Mouse (Mus musculus): ENCODE measurements at regions not wholly inside any gene's neighbourhood (a gene's known extent, or its start where the extent isn't known, plus 50 kb on each side); places are given as distances from the start of the nearest gene placed in this dataset.

DNA sequence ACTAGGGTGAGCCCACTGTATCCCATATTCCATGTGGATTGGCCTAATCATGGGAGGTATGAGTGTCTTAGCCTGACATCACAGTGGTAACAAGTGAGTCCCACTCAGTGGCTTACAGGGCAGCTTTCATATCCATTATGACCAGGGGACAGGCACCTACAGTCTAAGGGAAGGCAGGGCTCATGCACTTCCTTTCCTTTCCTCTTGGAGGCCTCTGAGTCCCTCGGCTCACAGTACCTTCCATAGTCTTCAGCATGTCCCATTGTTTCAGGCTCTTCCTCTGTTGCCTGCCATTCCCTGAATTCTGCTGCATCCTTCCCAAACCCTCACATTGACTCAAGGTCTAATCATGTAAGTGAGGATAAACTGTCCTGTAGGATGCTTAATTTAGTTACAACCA lies 258.3 kb upstream of the Id2 start:
- Histone ChIP-seq H3K27me3 (ENCODE audit: control insufficient read depth, insufficient read depth, low read length) (no peaks in the 10 kb centered on the region), H3K4me3 (ENCODE audit: low read depth, low read length) (no peak overlapping the region), H3K36me3 (ENCODE audit: control insufficient read depth, insufficient read depth, low read length) (no peaks in the 10 kb centered on the region), H3K27ac (ENCODE audit: low read depth, low read length) (no peak overlapping the region), H3K9me3 (ENCODE audit: control insufficient read depth, low read length) (no peaks in the 10 kb centered on the region), H3K4me2 (ENCODE audit: low read depth, low read length) (no peak overlapping the region), H3K9ac (replicated peaks; ENCODE audit: low read depth, low read length) (no peak overlapping the region), H3K4me1 (ENCODE audit: control insufficient read depth, insufficient read depth, low read length) (no peaks in the 10 kb centered on the region)
- ATAC-seq (ENCODE audit: low read depth): no peak
- 86% methylated on average over 1 of the region's 1 CpGs for WGBS

DNA sequence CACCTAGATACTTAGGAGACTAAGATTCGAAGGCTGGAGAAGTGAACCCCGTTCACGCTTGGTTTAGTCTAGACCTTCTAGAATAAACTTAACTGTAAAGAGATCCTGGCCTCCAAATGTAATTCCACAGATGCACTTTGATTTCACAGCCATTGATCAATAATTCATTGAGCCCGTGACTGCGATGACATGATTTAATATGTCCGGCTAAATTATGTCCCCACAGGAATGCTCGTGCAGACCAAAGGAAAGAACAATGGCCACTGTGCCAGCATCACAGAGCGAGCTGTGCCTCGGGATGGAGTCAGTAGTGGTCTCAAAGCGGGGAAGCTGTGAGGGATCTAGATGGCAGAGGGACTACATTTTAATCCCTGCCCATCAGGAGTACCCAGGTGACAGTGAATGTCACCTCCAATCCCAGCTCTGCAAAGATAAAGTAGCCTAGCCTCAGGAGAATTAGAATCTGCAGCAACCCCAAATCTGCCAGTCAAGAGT lies 256.5 kb upstream of the Id2 start:
- WGBS: 46% methylated on average over 10 of the region's 10 CpGs
- no peaks in the 10 kb centered on the region for H3K36me3 ChIP-seq (ENCODE audit: control insufficient read depth, insufficient read depth, low read length)
- no peak overlapping the region for H3K4me2 ChIP-seq (ENCODE audit: low read depth, low read length)
- H3K27ac ChIP-seq (ENCODE audit: low read depth, low read length): no peak overlapping the region
- no peak overlapping the region for H3K9ac ChIP-seq (replicated peaks; ENCODE audit: low read depth, low read length)
- H3K4me1 ChIP-seq (ENCODE audit: control insufficient read depth, insufficient read depth, low read length): no peaks in the 10 kb centered on the region
- H3K27me3 ChIP-seq (ENCODE audit: control insufficient read depth, insufficient read depth, low read length): no peaks in the 10 kb centered on the region
- no peak overlapping the region for H3K4me3 ChIP-seq (ENCODE audit: low read depth, low read length)
- no peaks in the 10 kb centered on the region for H3K9me3 ChIP-seq (ENCODE audit: control insufficient read depth, low read length)
- ATAC-seq (ENCODE audit: low read depth): no peak

DNA sequence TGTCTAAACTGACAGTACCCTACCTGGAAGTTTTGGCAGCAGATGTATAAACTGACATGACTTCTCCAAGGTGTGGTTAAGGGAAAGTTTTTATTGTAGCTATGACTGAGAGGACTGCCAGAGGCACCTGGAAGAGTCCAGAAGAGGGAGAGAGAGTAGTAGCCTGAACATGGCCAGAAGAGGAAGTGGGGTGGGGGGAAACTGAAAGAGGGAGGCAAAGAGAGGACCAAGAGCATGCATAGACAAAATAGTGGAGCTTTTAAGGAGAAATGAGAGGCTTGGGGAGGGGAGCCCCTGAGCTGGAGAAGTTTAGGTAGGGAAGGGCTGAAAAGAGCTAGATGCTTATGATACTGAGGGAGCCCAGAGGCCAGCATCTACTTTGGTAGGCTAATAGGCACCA lies 255.2 kb upstream of the Id2 start:
- Histone ChIP-seq H3K36me3 (ENCODE audit: control insufficient read depth, insufficient read depth, low read length) (no peaks in the 10 kb centered on the region), H3K9me3 (ENCODE audit: control insufficient read depth, low read length) (no peaks in the 10 kb centered on the region), H3K9ac (replicated peaks; ENCODE audit: low read depth, low read length) (no peak overlapping the region), H3K4me1 (ENCODE audit: control insufficient read depth, insufficient read depth, low read length) (no peaks in the 10 kb centered on the region), H3K4me2 (ENCODE audit: low read depth, low read length) (no peak overlapping the region), H3K27ac (ENCODE audit: low read depth, low read length) (no peak overlapping the region), H3K4me3 (ENCODE audit: low read depth, low read length) (no peak overlapping the region), H3K27me3 (ENCODE audit: control insufficient read depth, insufficient read depth, low read length) (no peaks in the 10 kb centered on the region)
- no peak for ATAC-seq (ENCODE audit: low read depth)

DNA sequence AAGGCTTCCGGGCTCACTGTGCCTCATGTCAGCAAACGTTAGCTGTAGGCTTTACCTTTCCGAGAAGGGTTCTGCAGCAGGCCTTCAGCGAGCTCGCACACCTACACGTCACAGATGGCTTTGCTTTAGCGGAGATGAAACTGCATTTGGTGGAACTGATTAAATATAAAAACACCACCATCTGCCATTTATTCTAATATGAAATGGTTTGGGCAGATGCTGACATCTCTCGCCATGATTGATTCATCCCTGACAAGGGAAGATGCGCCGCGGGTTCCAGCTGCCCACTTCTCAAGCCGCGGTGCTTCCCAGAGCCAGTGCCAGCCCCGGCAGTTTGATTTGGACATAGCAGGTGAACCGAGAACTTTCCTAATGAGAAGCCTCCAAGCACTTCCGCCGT lies 247.4 kb upstream of the Id2 start:
- no peak overlapping the region for H3K4me3 ChIP-seq (ENCODE audit: low read depth, low read length)
- ATAC-seq (ENCODE audit: low read depth): no peak
- H3K4me1 ChIP-seq (ENCODE audit: control insufficient read depth, insufficient read depth, low read length): no peaks in the 10 kb centered on the region
- H3K9ac ChIP-seq (replicated peaks; ENCODE audit: low read depth, low read length): no peak overlapping the region
- WGBS: 56% methylated on average over 17 of the region's 17 CpGs
- no peak overlapping the region for H3K4me2 ChIP-seq (ENCODE audit: low read depth, low read length)
- no peaks in the 10 kb centered on the region for H3K36me3 ChIP-seq (ENCODE audit: control insufficient read depth, insufficient read depth, low read length)
- no peaks in the 10 kb centered on the region for H3K9me3 ChIP-seq (ENCODE audit: control insufficient read depth, low read length)
- no peak overlapping the region for H3K27ac ChIP-seq (ENCODE audit: low read depth, low read length)
- no peaks in the 10 kb centered on the region for H3K27me3 ChIP-seq (ENCODE audit: control insufficient read depth, insufficient read depth, low read length)

DNA sequence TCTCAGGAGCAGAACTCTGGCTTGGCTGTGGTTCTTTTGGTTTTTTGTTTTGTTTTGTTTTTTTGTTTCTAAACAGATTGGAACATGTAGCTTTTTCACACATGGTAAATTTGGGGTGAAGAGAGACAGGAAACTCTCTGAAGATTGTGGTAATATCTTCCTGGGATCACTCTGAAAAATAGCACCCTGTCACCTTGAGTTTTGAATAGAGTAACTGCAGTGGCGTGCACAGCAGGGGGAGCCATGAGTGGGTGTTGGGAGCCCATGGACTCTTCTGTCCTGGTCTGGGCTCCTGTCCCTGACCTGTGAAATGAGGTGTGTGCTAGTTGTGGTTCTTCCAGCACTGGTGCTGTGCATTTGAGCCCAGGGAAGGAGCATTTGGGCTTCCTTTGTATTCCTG lies 241.8 kb upstream of the Id2 start:
- H3K36me3 ChIP-seq (ENCODE audit: control insufficient read depth, insufficient read depth, low read length): no peaks in the 10 kb centered on the region
- H3K27me3 ChIP-seq (ENCODE audit: control insufficient read depth, insufficient read depth, low read length): no peaks in the 10 kb centered on the region
- H3K4me2 ChIP-seq (ENCODE audit: low read depth, low read length): no peak overlapping the region
- WGBS: 79% methylated on average over 1 of the region's 1 CpGs
- no peak for ATAC-seq (ENCODE audit: low read depth)
- H3K4me1 ChIP-seq (ENCODE audit: control insufficient read depth, insufficient read depth, low read length): no peaks in the 10 kb centered on the region
- no peak overlapping the region for H3K27ac ChIP-seq (ENCODE audit: low read depth, low read length)
- no peak overlapping the region for H3K9ac ChIP-seq (replicated peaks; ENCODE audit: low read depth, low read length)
- H3K4me3 ChIP-seq (ENCODE audit: low read depth, low read length): no peak overlapping the region
- H3K9me3 ChIP-seq (ENCODE audit: control insufficient read depth, low read length): no peaks in the 10 kb centered on the region

DNA sequence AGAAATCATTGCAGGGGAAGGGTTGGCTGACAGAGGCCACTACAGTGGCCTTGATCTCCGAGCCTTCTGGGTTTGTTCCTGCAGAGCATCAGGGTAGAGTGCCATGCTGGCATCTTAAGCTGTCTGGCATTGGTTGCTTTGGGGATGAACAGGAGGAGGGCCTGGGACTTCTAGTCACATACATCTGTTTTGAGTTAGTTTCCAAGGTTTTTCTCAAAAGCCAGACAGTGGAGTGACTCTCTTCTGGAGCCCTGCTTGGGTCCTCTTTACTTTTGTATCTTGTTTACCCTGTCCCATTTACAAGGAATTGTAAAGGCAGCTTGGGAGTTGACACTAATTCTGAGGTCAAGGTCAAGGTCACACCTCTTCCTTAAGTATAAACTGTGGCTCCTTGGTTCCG lies 239.0 kb upstream of the Id2 start:
- Histone ChIP-seq H3K4me2 (ENCODE audit: low read depth, low read length) (no peak overlapping the region), H3K27me3 (ENCODE audit: control insufficient read depth, insufficient read depth, low read length) (no peaks in the 10 kb centered on the region), H3K36me3 (ENCODE audit: control insufficient read depth, insufficient read depth, low read length) (no peaks in the 10 kb centered on the region), H3K9me3 (ENCODE audit: control insufficient read depth, low read length) (no peaks in the 10 kb centered on the region), H3K4me1 (ENCODE audit: control insufficient read depth, insufficient read depth, low read length) (no peaks in the 10 kb centered on the region; the same call in 1 of the 2 replicates), H3K4me3 (ENCODE audit: low read depth, low read length) (no peak overlapping the region), H3K27ac (ENCODE audit: low read depth, low read length) (no peak overlapping the region), H3K9ac (replicated peaks; ENCODE audit: low read depth, low read length) (no peak overlapping the region)
- ATAC-seq (ENCODE audit: low read depth): no peak
- 83% methylated on average over 2 of the region's 2 CpGs for WGBS

DNA sequence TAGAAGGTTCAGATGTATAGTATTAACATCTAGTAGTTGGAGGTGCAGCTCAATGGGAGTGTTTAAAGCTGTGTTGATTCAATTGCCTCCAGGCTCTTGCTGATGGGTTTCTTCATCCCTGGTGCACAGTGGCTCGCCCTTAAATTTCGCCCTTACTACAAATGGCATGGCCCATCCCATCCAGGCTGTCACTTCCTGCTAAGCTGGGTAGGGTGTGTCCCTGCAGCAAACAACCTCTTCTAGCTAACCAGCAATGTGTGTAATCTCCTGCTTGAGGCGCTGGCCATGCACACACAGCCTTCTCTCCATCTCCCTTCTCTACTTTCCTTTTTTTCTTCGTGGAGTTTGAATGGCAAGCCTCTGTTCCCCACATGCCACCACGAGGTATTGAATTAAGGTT lies 238.1 kb upstream of the Id2 start:
- Histone ChIP-seq H3K9ac (replicated peaks; ENCODE audit: low read depth, low read length) (no peak overlapping the region), H3K27ac (ENCODE audit: low read depth, low read length) (no peak overlapping the region), H3K4me2 (ENCODE audit: low read depth, low read length) (no peak overlapping the region), H3K4me1 (ENCODE audit: control insufficient read depth, insufficient read depth, low read length) (no peaks in the 10 kb centered on the region; the same call in 1 of the 2 replicates), H3K4me3 (ENCODE audit: low read depth, low read length) (no peak overlapping the region), H3K36me3 (ENCODE audit: control insufficient read depth, insufficient read depth, low read length) (no peaks in the 10 kb centered on the region), H3K9me3 (ENCODE audit: control insufficient read depth, low read length) (no peaks in the 10 kb centered on the region), H3K27me3 (ENCODE audit: control insufficient read depth, insufficient read depth, low read length) (no peaks in the 10 kb centered on the region)
- no peak for ATAC-seq (ENCODE audit: low read depth)
- WGBS: 89% methylated on average over 5 of the region's 5 CpGs

DNA sequence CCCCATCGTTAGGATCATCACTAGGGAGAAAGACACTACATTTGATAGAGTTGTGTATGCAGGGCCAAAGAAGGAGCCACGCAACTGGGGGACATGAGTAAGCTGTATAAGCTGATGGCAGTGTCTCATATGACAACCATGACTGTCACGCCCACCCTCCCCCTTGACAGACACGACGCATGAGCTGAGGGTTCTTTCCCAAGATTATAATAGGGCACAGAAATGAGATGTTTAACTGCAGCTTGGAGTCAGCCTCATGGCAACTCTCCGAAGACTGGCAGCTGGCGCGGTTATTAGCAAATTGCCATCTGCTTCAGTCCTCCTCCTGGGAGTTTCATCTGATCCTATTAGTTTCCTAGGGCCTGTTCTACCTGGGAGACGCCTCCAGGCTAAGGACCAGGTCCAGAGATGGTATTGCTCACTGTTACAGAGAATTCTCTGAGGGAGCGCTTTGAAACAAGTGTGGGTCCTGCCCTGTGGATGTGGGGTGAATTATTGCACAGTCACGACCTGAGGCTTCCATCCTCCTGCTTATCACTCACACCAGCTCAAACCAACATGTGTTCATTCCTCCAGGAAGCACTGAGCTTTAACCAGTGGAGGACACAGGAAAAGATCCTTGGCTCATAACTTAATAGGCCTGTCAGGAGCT lies 235.6 kb upstream of the Id2 start:
- H3K9me3 ChIP-seq (ENCODE audit: control insufficient read depth, low read length): no peaks in the 10 kb centered on the region
- H3K27ac ChIP-seq (ENCODE audit: low read depth, low read length): no peak overlapping the region
- peaks cover 4% of the 10 kb centered on the region; the same call in 1 of the 2 replicates for H3K4me1 ChIP-seq (ENCODE audit: control insufficient read depth, insufficient read depth, low read length)
- H3K36me3 ChIP-seq (ENCODE audit: control insufficient read depth, insufficient read depth, low read length): no peaks in the 10 kb centered on the region
- no peak overlapping the region for H3K9ac ChIP-seq (replicated peaks; ENCODE audit: low read depth, low read length)
- no peak overlapping the region for H3K4me3 ChIP-seq (ENCODE audit: low read depth, low read length)
- 61% methylated on average over 11 of the region's 11 CpGs for WGBS
- H3K4me2 ChIP-seq (ENCODE audit: low read depth, low read length): no peak overlapping the region
- ATAC-seq (ENCODE audit: low read depth): peak; percentile 41; the same call in 1 of the 2 replicates
- no peaks in the 10 kb centered on the region for H3K27me3 ChIP-seq (ENCODE audit: control insufficient read depth, insufficient read depth, low read length)

DNA sequence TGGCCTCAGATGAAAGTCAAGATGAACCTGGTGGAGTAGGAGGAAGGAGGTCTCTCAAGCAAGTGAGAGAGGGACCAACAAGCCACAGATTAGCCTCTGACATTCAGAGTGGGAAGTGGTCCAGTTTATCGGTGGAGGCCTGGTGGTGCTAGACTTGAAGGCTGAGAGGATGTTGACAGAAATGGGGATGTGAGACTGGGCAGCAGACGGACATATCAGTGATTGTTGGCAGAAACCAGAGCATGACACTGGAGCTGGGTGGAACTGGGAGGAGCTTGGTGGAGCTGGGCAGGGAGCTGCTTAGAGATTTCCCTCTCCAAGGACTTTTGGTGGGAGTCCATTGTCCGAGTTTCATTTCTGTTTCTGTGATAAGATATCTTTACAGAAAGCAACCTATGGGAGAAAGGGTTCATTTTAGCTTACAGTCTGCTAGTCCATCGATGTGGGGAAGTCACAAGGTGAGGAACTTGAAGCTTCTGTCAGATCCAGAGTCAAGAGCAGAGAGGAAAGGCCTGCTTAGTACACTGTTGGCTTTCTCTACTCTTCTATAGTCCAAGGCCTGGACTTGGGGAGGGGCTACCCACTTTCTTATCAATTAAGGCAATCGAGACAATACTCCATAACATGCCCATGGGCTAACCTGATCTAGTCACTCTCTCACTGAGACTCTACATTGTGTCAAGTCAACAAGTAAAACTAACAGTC lies 233.2 kb upstream of the Id2 start:
- no peak overlapping the region for H3K4me3 ChIP-seq (ENCODE audit: low read depth, low read length)
- 85% methylated on average over 5 of the region's 5 CpGs for WGBS

More for the DNA sequence above, 233.2 kb upstream of the Id2 start:
- H3K4me1 ChIP-seq (ENCODE audit: control insufficient read depth, insufficient read depth, low read length): peaks cover 4% of the 10 kb centered on the region; the same call in 1 of the 2 replicates
- no peak overlapping the region for H3K27ac ChIP-seq (ENCODE audit: low read depth, low read length)
- H3K36me3 ChIP-seq (ENCODE audit: control insufficient read depth, insufficient read depth, low read length): no peaks in the 10 kb centered on the region
- no peak overlapping the region for H3K4me2 ChIP-seq (ENCODE audit: low read depth, low read length)
- H3K9ac ChIP-seq (replicated peaks; ENCODE audit: low read depth, low read length): no peak overlapping the region
- H3K27me3 ChIP-seq (ENCODE audit: control insufficient read depth, insufficient read depth, low read length): no peaks in the 10 kb centered on the region
- no peak for ATAC-seq (ENCODE audit: low read depth)
- H3K9me3 ChIP-seq (ENCODE audit: control insufficient read depth, low read length): no peaks in the 10 kb centered on the region
